Mouse (Mus musculus): ENCODE measurements around the gene Fabp2. TPM values are rescaled to one million over a fixed set of nuclear protein-coding genes. Genes with fewer than 3 reads are reported as not detected.
A peak's percentile ranks its signal among the peaks of the same experiment; 100 is the strongest.
"Not testable (repeated sequence)": the region's sequence is repeated elsewhere in the genome, so short reads cannot be mapped to it uniquely, and the experiment has no call there.

Gene Fabp2
- total RNA-seq, 4 experiments from 2014 or later: not detected

GRCm38 (mm10) chr3:122919260-122919659 is 24.4 kb downstream of the Fabp2 start, which contains the start of gene Gm10959:
Gene Gm10959, minus strand, starts transcription at chr3:122919360.
- no peak for DNase-seq (ENCODE audit: low spot score in 2 of 2)

- DNase-seq (ENCODE audit: low spot score in 2 of 2): no peak
Measured at GRCm38 (mm10) chr3:122920572-122921435, 25.9 kb downstream of the Fabp2 start.

GRCm38 (mm10) chr3:122921676-122922527 is 27.0 kb downstream of the Fabp2 start:
- DNase-seq (ENCODE audit: low spot score in 2 of 2): no peak

DNA sequence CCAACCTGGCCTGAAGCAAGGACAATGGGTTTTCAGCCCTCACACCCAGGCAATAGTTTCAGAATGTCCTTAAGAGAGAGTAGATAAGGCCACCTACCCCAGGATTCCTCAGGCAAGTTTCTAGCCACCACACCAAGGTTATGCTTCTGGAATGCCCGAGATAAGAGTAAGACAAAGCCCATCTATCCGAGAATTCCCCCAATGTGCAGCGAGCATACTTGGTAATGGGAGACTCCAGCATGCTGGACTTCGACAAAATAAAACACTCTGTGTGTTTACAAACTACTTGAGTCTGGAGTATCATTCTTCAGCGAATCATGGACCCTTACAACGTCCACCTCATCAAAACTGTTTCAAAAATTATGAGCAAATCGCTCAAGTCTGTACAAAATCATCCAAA is 28.3 kb downstream of the Fabp2 start:
- no peak for DNase-seq (ENCODE audit: low spot score in 2 of 2)

DNA sequence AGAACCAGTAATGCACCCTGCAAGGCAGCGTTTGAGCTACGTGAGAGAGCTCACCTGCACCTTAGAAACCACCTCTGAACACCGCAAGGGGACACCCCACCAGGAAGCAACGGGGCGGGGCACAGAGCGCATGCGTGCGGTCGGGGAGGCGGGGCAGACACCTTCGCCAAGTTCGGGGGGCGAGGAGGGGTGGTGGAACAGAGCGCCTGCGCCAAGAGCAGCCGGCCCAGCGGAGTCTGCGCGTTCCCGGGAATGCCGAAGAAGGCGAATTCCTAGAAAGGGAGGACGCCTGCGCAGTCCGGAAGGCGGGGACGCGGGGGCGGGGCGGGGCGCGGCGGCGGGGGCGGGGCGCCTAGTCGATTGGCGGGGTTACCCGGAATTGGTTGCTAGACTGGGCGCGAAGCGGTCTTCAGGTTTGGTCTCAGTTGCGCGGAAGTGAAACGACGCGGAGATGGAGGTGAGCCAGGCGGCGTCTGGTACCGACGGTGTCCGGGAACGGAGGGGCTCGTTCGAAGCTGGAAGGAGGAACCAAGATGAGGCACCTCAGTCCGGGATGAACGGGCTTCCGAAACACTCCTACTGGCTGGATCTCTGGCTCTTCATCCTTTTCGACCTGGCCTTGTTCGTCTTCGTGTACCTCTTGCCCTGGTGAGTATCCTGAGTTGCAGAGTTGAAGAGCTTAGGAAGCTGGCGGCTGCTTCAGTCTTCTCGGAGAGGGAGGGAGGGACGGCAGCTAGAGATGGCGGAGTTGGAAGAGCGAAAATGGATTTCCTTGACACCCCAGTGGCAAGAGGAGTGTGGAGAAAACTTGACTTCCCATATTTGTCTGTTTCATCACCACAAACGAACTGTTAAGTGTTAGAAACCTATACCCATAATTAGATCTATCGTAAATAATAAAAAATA is 29.4 kb downstream of the Fabp2 start, which contains the start of gene 1810037I17Rik:
Gene 1810037I17Rik, plus strand, starts transcription at position 195 of the 906 bp plus-strand sequence.
- peak; percentile 95 to 97 for DNase-seq (ENCODE audit: low spot score in 2 of 2)

DNA sequence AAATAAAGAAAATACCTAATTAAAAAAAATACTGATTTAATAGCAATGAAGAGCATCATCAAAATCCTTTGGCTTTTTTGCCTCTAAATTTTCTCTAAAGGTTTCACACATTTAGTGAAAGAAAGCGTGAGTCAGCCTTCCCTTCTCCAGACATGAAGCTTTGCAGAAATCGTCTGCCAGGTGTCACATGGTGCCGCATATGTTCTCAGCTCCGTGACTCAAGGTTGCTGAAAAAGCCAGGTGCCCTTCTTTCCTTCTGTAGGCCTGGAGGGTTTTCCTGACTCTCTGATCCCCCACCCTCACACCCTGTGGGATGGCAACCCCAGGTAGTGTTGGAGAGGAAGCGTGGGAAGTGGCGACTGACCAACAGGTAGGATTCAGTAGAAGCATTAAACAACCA is 34.9 kb downstream of the Fabp2 start:
- DNase-seq (ENCODE audit: low spot score in 2 of 2): peak; percentile 25 to 29

- DNase-seq (ENCODE audit: low spot score in 2 of 2): no peak
Measured at GRCm38 (mm10) chr3:122932466-122932865, 37.6 kb downstream of the Fabp2 start.

- DNase-seq (ENCODE audit: low spot score in 2 of 2): not testable (repeated sequence)
Measured at GRCm38 (mm10) chr3:122937176-122937575, 42.3 kb downstream of the Fabp2 start.

GRCm38 (mm10) chr3:122939215-122939614 is 44.3 kb downstream of the Fabp2 start:
- peak in 1 of 2 experiments; percentile 34 for DNase-seq (ENCODE audit: low spot score in 2 of 2)

GRCm38 (mm10) chr3:122943387-122943890 is 48.6 kb downstream of the Fabp2 start:
- no peak for DNase-seq (ENCODE audit: low spot score in 2 of 2)

Other genes starting within 250 kb of the Fabp2 start
- 10 to 100 TPM; 10.3 to 17.1 (median 12.9) TPM for gene Pde5a, start 166.1 kb upstream of the Fabp2 start, total RNA-seq (2022)
- gene Gm10959, start 24.3 kb downstream of the Fabp2 start, total RNA-seq (2022): not detected
- gene 1810037I17Rik, start 29.1 kb downstream of the Fabp2 start, total RNA-seq (2022): 10 to 100 TPM; 43.3 to 54.4 (median 47.0) TPM
- 10 to 100 TPM; 25.9 to 36.7 (median 29.5) TPM for gene Usp53, start 89.4 kb downstream of the Fabp2 start, total RNA-seq (2022)
- 1 to 10 TPM in 2 of 4 experiments, under 1 TPM in 1, not detected in 1; 0.96 to 1.7 (median 1.3) TPM for gene Myoz2, start 139.9 kb downstream of the Fabp2 start, total RNA-seq (2022)

All from layer of hippocampus, adult 8-10 months (tissue).